Mouse (Mus musculus) kidney, postnatal 25 days (tissue): ENCODE data around the gene Lnx2.

Experiments
- DNase-seq, 2 experiments: peaks; one replicate each; pipeline ENCODE4 v3.0.0; 2021; ENCODE audit warnings: mixed read lengths in 2 of 2

Lnx2 gene

GRCm38 (mm10) chr5:147076799-147077165, 396 bp upstream of the Lnx2 start, which contains the start of gene Polr1d:
Gene Polr1d, plus strand, starts transcription at chr5:147077050.
- no peak for DNase-seq

DNA sequence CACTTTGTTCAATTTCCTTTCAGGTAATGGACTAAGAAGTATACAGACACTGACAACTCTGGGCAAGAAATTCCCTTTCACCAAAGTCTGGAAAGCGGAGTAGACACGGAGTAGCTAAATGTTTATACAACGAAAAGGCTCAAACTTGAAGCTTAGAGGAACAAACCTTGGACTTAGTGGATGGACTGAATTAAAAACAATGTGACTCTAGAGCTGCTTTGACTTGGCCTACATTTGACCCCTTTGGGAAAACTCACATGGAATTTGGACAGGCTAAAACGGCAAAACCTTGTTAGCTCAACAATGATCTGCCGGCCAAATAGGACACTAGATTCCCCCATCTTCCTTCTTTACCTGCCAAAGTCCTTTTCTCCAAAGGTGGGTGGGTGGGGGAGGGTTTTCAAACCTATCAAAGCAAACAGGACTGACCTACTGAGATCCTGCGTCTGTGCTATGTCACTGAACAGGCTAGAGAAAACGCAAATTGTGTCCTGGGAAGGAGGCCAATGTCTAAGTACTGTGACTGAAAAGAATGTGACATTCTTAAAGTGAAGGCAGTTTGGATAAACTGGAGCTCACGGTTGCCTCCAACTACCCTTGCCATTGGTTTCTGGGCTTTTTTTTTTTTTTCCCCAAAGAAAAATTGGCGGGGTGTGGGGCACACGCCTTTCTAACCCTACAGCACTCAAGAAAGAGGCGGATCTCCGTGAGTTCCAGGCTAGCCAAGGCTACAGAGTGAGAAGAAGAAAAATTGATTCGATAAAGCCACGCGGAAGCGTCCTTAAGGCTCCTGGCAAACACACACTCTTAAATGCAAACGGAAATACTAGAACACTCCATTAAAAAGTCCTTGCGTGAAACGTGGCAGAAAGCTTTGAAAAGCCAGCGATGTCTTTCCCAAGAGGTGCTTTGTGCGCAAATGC, 1.0 kb downstream of the Lnx2 start:
- DNase-seq, result peak; percentile 62 to 66

DNA sequence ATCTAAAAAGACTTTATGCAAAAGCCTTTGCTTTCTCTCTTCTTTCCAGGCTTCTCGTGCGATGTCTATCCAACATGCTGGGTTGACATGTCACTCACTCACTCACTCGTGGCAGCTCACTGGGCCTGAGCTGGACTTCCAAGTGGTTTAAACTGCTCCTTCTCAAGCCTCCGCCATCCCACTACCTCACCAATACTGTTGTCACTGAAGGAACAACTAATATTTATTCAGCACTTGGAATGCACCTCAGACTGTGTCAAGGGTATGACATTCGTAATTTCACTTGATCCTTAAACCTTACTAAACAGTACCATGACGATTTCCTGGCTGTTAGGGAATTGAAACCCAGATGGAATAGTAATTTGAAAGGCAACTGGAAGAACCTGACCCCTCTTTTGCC, 2.6 kb downstream of the Lnx2 start:
- no peak for DNase-seq

- DNase-seq, result peak in 1 of 2 experiments; percentile 56
These were observed 4.5 kb downstream of the Lnx2 start for GRCm38 (mm10) chr5:147071886-147072285.

- DNase-seq, result peak; percentile 47 to 82
These were observed 5.4 kb downstream of the Lnx2 start for GRCm38 (mm10) chr5:147070791-147071516.

GRCm38 (mm10) chr5:147068876-147069275, 7.5 kb downstream of the Lnx2 start:
- no peak for DNase-seq

- DNase-seq, result no peak
These were observed 9.4 kb downstream of the Lnx2 start for GRCm38 (mm10) chr5:147066965-147067364.

- DNase-seq, result no peak
These were observed 10.3 kb downstream of the Lnx2 start for GRCm38 (mm10) chr5:147066129-147066528.

DNA sequence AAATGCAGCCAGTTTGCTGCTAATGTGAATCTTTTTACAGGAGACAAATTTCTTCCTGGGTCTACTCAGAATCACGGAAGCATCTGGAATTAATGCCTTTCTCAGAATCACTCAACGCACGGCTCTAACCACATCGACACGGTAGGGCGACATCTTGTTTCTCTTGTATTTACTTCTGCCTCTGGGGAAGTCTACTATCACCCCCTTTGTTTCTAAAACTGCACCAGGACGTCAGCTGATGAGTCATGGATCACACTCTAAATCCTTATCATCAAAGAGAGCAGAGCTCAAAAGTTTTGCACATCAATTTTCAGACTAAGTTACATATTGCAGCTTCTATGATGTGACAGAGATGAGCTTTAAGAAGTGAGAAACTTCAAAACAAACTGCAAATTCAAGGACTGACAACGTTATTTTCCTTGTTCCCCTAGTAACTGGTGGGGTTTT, 13.1 kb downstream of the Lnx2 start:
- DNase-seq, result no peak

GRCm38 (mm10) chr5:147060024-147060423, 16.4 kb downstream of the Lnx2 start:
- no peak for DNase-seq

DNA sequence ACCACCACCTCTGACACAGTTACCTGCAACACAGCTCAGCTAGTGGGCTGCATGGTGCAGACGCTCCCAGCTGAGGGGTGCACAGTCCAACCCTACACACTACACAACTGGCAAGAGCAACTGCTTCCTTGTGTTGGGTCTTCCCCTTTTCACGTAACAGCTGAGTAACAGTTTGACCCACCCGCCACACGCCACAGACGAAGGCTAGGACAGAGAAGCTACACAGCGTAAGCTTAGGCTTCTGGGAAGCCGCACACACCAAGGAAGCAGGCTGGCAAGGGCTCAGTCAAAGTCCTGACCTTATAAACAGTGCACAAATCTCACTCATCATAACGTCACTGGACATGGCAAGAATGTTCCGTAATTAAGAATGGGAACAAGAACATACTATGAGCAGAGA, 17.1 kb downstream of the Lnx2 start:
- DNase-seq, result no peak

- DNase-seq, result no peak
These were observed 17.7 kb downstream of the Lnx2 start for GRCm38 (mm10) chr5:147058661-147059060.

DNA sequence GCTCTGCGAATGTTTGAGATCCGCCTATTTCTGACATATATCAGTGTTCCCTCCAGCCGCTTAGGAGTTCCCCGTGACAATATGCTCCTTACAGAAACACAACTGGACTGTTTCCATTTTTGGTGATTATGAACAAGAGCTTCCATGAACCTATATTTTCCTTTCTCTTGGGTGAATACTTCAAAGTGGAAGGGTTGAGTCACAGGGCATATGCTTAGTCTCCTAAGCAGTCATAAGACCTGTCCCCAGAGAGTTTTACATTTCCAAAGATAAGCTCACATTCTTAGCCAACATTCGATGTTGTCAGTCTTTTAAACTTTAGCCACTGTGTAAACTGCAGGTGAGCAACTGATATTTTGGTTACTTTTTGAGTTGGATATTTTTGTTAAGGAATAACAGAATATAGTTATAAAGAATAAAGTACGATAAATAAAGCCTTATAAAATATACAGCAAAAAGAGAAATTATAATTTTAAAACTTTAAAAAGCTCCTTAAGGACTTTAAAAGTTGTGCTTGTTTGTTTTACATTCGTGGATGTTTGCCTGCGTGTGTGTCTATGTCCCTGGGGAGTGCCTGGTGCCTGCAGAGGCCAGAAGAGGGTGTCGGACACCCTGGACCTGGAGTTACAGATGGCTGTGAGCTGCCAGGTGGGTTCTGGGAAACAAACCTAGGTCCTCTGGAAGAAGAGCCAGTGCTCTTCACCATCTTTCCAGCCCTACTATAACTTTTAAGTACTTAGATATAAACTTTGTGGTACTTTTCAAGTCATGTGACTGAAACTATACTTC, 18.6 kb downstream of the Lnx2 start:
- DNase-seq, result no peak

DNA sequence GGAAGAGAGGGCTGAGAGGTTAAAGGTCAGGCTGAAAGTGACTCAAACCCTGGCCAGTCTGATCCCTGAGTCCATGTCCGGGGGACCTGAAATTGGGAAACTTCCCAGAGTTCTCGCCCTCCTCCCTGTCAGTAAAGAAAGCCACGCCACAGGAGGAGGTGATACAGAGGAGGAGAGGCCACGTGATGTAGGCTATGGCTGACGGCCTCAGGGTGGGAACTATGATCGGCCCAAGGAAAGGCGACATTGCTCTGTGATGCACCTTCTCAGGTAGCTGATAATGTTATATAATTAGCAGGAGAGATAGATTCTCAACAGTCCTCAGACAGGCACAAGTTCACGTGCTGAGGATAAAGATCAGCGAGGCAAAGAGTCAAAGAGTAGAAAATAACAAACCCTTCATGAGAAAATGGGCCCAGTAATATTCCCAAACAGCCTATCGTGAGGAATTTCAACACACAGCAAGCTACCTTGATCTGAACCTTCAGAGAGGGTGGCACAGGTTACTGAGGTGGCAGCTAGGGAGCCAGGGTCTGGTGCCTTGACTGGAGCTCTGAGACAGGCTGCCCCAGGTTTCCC, 19.6 kb downstream of the Lnx2 start:
- DNase-seq, result no peak

DNA sequence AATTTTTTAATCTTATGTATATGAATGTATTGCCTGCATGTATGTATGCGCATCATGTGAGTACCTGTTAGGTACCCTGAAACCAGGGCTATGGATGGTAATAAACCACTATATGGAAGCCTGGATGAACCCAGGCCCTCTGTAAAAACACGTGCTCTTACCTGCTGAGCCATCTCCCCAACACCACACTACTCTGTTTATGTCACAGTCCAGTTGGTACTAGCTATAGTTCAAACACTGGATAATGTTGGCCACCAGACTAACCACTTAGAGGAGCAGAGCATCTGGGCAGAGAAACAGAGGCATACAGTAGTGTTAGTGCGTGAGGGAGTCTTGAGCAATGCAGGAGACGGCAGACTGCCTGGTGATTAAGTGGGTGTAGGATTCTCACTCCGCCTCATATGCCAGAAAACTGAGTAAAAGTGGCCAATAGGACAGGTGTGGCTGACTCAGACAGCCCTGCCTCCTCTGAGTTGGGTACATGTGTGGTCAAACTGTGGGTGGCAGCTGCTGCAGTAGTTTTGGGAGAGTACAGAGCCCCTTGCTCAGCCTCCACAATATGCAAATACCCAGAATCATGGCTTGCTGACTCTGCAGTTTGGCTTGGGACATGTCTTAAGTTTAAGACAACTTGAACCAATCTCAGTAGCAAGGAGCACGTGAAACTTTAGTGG, 20.7 kb downstream of the Lnx2 start:
- no peak for DNase-seq

DNA sequence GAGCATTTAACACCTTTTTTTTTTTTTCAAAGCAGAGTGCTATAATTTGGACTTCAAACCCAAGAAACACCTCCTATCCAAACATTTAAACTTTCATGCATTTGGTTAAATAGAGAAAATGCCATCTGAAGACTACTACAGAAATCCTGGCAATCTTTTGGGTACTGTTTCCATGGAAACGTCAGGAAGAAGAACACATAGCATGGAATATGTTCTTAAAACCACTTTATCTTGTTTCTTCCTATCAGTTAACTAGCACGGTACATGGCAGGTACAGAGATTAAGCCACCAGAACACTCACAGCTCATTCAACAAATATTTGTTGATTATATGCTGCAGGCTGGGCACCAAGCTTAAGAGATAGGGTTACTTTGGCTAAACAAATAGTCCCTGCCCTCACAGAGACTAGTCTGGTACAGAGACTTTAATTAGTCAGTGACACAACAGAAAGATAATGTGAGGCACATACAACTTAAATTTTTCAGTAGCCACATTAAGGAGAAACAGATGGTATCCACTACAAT, 21.6 kb downstream of the Lnx2 start:
- DNase-seq, result no peak

GRCm38 (mm10) chr5:147054328-147054727, 22.1 kb downstream of the Lnx2 start:
- no peak for DNase-seq

GRCm38 (mm10) chr5:147053481-147053880, 22.9 kb downstream of the Lnx2 start:
- DNase-seq, result no peak

- DNase-seq, result no peak
These were observed 23.3 kb downstream of the Lnx2 start for GRCm38 (mm10) chr5:147053071-147053470.

DNA sequence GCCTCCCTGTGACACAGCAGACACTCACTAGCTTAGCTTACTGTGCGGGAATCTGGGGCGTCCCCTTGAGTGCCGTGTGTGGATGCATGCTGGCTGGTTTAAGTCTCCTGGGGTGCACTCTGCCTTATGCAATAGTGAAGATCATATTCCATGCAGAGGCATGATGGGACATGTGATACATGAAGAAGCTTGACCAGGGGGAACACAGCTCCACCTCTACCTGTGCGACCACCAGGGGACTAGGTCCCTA, 24.2 kb downstream of the Lnx2 start:
- no peak for DNase-seq

DNA sequence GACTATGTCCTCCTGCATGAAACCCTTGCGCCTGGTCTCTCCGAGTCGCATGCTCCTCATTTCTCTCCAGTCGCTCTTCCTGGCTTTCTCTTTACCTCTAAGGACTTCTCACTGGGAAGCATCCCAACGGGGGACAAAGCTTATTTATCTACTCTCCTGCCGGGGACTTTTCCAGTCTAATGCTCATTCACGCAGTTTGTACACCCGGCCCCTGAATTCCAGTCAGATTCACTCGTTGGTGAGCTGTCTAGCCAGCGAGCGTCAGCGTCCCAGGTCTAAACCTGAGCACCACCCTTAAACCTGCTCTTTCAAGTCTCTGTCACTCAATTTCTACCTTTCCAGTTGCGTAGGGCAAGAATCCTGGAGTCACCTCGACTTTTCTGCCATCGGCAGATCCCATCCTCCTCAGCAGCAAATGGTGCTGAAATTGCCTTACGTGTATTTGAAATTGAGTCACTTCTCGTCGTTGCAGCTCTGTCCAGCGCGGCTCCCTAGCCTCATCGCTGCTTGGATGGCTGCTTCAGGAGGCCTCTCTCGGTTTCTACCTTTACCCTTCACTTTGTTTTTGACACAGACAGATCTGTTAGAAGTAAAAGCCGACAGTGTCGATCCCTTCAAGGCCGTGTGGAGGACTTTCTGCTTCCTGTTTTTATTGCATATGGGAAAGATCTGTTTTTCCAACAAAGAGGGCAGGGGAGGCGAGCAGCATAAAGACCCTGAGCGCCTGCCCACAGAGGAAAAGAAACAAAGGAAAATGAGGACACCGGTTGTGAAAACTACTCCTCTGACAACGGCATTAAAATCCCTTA, 24.7 kb downstream of the Lnx2 start:
- no peak for DNase-seq
